Mouse (Mus musculus): Measurements from ENCODE around the gene Lipa. TPM values are rescaled to one million over a fixed set of nuclear protein-coding genes. Genes with fewer than 3 reads are reported as not detected.

Lipa gene
- total RNA-seq (2023), result 10 to 100 TPM; 59.9 to 67.6 TPM

GRCm38 (mm10) chr19:34526941-34527682, at the start of gene Lipa:
Gene Lipa, minus strand, starts transcription at chr19:34527474.

GRCm38 (mm10) chr19:34550534-34551223, 23.4 kb upstream of the Lipa start, which contains the start of gene Ifit2:
Gene Ifit2, plus strand, starts transcription at chr19:34550694.

DNA sequence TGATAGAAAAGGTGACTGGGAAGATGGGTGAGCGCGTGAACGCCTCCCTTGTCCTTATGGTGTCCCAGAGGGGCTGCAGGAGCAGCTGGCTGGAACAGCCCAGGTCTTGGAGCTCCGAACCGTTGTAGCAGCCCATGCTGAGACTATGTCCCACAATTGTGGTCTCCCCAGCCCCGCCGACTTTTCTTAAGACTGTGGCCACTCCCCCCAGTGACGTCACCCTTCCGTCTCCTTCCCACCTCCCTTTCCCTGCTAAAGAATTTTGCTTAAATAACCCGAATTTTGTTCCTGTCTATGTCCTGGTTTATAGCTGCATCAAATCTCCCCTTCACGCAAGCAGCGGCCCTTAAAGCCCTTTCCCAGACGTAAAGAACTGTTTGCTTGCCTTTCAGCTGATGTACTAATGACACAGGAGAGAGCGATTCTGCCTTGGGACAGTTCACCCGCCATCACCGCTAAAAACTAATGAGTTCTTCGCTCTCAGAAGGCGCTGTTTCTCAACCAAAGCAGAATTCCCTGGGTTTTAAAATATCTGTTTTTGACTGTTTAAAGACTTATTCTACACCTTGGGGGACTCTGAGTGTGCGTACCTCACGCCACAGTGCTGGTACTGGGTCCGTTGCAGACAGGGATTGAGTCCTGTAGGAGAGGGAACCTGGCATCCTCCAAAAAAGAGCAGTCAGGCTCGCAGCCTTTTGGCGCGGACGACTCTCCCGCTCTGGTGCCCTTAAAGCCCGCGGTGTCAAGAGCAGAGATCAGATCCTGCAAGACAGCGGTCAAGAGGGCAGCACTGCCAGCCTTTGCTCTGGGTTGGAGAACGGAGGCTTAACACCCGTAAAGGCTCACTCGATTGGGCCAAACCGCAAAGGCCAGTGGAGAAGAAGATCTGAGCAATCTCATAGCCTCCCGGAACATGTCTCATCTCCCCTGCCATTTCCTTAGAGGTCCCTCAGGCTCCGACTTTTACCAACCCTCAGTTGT, 52.0 kb downstream of the Lipa start, which contains the start of gene Ch25h:
Ch25h (minus strand) TSS at position 174 of the 981 bp plus-strand sequence.

Other genes with a start within 250 kb of the Lipa start
- 10 to 100 TPM; 32.6 to 39.4 TPM for gene Fas, start 236.8 kb downstream of the Lipa start, total RNA-seq (2023)
- gene Ch25h, start 52.3 kb downstream of the Lipa start, total RNA-seq (2023), result not detected
- 1 to 10 TPM; 6.0 to 7.5 TPM for gene Ifit2, start 23.2 kb upstream of the Lipa start, total RNA-seq (2023)
- 10 to 100 TPM in 1 of 2 experiments, 1 to 10 TPM in 1; 9.3 to 14.8 TPM for gene Ifit3, start 56.1 kb upstream of the Lipa start, total RNA-seq (2023)
- 1 to 10 TPM in 1 of 2 experiments, under 1 TPM in 1; 0.77 to 1.2 TPM for gene Ifit1bl1, start 74.5 kb upstream of the Lipa start, total RNA-seq (2023)
- 1 to 10 TPM; 4.0 to 5.3 TPM for gene Ifit3b, start 80.5 kb upstream of the Lipa start, total RNA-seq (2023)
- gene Ifit1bl2, start 113.3 kb upstream of the Lipa start, total RNA-seq (2023), result 10 to 100 TPM; 13.5 to 17.4 TPM
- gene Ifit1, start 113.4 kb upstream of the Lipa start, total RNA-seq (2023), result 1 to 10 TPM; 2.9 to 6.8 TPM
- gene Slc16a12, start 219.8 kb upstream of the Lipa start, total RNA-seq (2023), result not detected